11 mouse cellular contexts compared by ENCODE assay signal in genomic region chr9:115161591-115161990, GRCm38 (mm10).
A peak's percentile ranks its signal among the peaks of the same experiment; 100 is the strongest.
DNase-seq lines count a peak whose midpoint lies in the region; ATAC-seq and TF ChIP-seq lines count a peak whose summit lies in the region.
"Had no signal": no experiment of that assay in that cellular context is flagged by ENCODE, and none has a peak within 500 bp of the region (broad histone marks: within the 10 kb centered on the region; RNA-seq: fewer than 3 reads in every experiment).

No protein-coding gene starts in this region.

- no peak overlapping the region for H3K9ac ChIP-seq in forebrain, embryonic 13.5 days
- H3K9ac ChIP-seq: liver, embryonic 12.5 days had no signal

- 51% methylated on average over 5 of the region's 5 CpGs for WGBS in cerebellum, adult 2 months
- WGBS in forebrain, embryonic 13.5 days, result 84% methylated on average over 5 of the region's 5 CpGs

- intact Hi-C loops in heart, postnatal 25 days (cut with DNase I), result loop anchor here (5.0 kb wide), 1 partner anchor 541 kb away; no protein-coding TSS in a partner anchor

- TF ChIP-seq CTCF in cerebellum, adult 2 months (IDR thresholded peaks at IDR 0.05; ENCODE audit: borderline replicate concordance, insufficient read depth, low read depth, low read length), result no peak

- no peak for ATAC-seq in forebrain, embryonic 13.5 days
- ATAC-seq: forebrain, embryonic 14.5 days; liver, embryonic 12.5 days had no signal

- DNase-seq in cerebellum, adult 2 months, result peak; percentile 8 to 16
- no peak for DNase-seq in cerebellum, adult 11 months
- peak; percentile 20 for DNase-seq in layer of hippocampus, adult 9-11 months
- no peak for DNase-seq in layer of hippocampus, adult 8-10 months (ENCODE audit: low spot score in 2 of 2)
- DNase-seq in fibroblast of lung, adult 2 months (ENCODE audit: low read depth), result peak; percentile 23
- peak; percentile 19 for DNase-seq in heart, postnatal 25 days (ENCODE audit: low spot score)
- no peak for DNase-seq in frontal cortex, postnatal 25 days (ENCODE audit: low spot score in 2 of 2)

- H3K27me3 ChIP-seq in cerebellum, adult 2 months (ENCODE audit: control insufficient read depth, insufficient read depth, low read length), result no peaks in the 10 kb centered on the region
- H3K27me3 ChIP-seq in forebrain, embryonic 13.5 days, result no peaks in the 10 kb centered on the region
- H3K27me3 ChIP-seq: liver, embryonic 12.5 days had no signal

- no peak overlapping the region for H3K4me2 ChIP-seq in forebrain, embryonic 13.5 days
- H3K4me2 ChIP-seq: liver, embryonic 12.5 days had no signal

- H3K27ac ChIP-seq in cerebellum, adult 2 months (ENCODE audit: insufficient read depth, low read length), result no peak overlapping the region
- no peak overlapping the region for H3K27ac ChIP-seq in forebrain, embryonic 13.5 days
- H3K27ac ChIP-seq: liver, embryonic 12.5 days; macrophage had no signal

- H3K4me1 ChIP-seq in cerebellum, adult 2 months (ENCODE audit: control insufficient read depth, insufficient read depth, low read length), result no peaks in the 10 kb centered on the region
- no peaks in the 10 kb centered on the region for H3K4me1 ChIP-seq in forebrain, embryonic 13.5 days

- H3K4me3 ChIP-seq in cerebellum, adult 2 months (replicated peaks; ENCODE audit: insufficient read depth, low read depth, low read length), result no peak overlapping the region
- H3K4me3 ChIP-seq in forebrain, embryonic 13.5 days, result no peak overlapping the region
- H3K4me3 ChIP-seq: liver, embryonic 12.5 days had no signal

- H3K9me3 ChIP-seq in forebrain, embryonic 13.5 days (replicated peaks), result no peaks in the 10 kb centered on the region
- H3K9me3 ChIP-seq: liver, embryonic 12.5 days had no signal

- no peak for TF ChIP-seq POLR2A in cerebellum, adult 2 months (IDR thresholded peaks at IDR 0.05; ENCODE audit: borderline replicate concordance, insufficient read depth, low read length)

- no peaks in the 10 kb centered on the region for H3K36me3 ChIP-seq in forebrain, embryonic 13.5 days (ENCODE audit: poor library complexity, severe bottlenecking)
- H3K36me3 ChIP-seq: liver, embryonic 12.5 days had no signal

Comparison
In these comparisons a context has a peak if more than half of its experiments do, and no peak if none do; other contexts are left out.
1. DNase-seq: peak in cerebellum, adult 2 months (2 of 2), layer of hippocampus, adult 9-11 months (single experiment), fibroblast of lung, adult 2 months (single experiment) and heart, postnatal 25 days (single experiment); none in cerebellum, adult 11 months (single experiment), layer of hippocampus, adult 8-10 months (0 of 2) and frontal cortex, postnatal 25 days (0 of 2).